Mouse (Mus musculus): ENCODE measurements at regions not wholly inside any gene's neighbourhood (a gene's known extent, or its start where the extent isn't known, plus 50 kb on each side); places are given as distances from the start of the nearest gene placed in this dataset.
"Not testable (repeated sequence)": the region's sequence is repeated elsewhere in the genome, so short reads cannot be mapped to it uniquely, and the experiment has no call there.

DNA sequence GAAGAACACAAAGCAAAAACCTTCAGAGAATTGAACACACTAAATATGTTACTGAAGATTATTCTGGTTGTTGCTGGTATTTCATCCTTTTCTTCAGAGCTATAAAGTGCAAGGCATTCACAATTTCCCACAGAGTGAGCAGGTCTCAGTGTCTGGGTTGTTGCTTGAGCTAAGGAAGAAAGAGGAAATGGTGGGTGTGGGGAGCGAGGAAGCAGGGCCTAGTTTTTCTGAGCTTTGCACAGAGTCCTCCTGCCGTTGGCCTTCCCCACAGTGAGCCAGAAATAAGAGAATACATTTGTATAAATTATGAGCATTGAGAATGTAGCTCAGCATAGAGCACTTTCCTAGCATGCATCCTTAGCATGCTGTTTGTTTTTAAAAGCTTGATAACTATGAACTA is 120.8 kb upstream of the Tbl1xr1 start:
- Histone ChIP-seq H3K9ac (ENCODE audit: control insufficient read depth, low read depth, low read length, poor library complexity, severe bottlenecking) (0 out of 2 replicates have a peak overlapping the region, but pooled peaks have one; percentile 26), H3K36me3 (ENCODE audit: control insufficient read depth in 1 of 2, insufficient read depth in 2 of 2, low read length in 2 of 2) (peaks cover 0 to 42% of the 10 kb centered on the region in 2 experiments; a peak in 2 of 4 replicates), H3K79me2 (ENCODE audit: control insufficient read depth, insufficient read depth, low read length, poor library complexity) (no peaks in the 10 kb centered on the region), H3K4me3 (ENCODE audit: control insufficient read depth in 1 of 2, insufficient read depth in 1 of 2, low read depth in 2 of 2, low read length in 2 of 2) (no peak overlapping the region), H3K27ac (ENCODE audit: control insufficient read depth, low read depth, low read length) (peak overlapping the region; percentile 51), H3K9me3 (replicated peaks; ENCODE audit: insufficient read depth, low read length) (no peaks in the 10 kb centered on the region), H3K27me3 (ENCODE audit: control insufficient read depth in 1 of 2, insufficient read depth in 2 of 2, low read length in 2 of 2) (no peaks in the 10 kb centered on the region), H3K4me1 (ENCODE audit: control insufficient read depth in 1 of 2, insufficient read depth in 2 of 2, low read length in 2 of 2) (peaks cover 15 to 28% of the 10 kb centered on the region in 2 experiments)
- DNase-seq (ENCODE audit: low read depth, low spot score): peak; percentile 71
- no peak for TF ChIP-seq EP300 (IDR thresholded peaks at IDR 0.05; ENCODE audit: low read depth in 1 of 2, low read length in 2 of 2)
- TF ChIP-seq KAT2A (conservative IDR thresholded peaks at IDR 0.05; ENCODE audit: low read depth, low read length): no peak
- no peak for TF ChIP-seq E2F4 (IDR thresholded peaks at IDR 0.05; ENCODE audit: borderline replicate concordance, low read depth, low read length)
- TF ChIP-seq GATA1 (IDR thresholded peaks at IDR 0.05; ENCODE audit: low read depth, low read length): no peak
- TF ChIP-seq CTCF (IDR thresholded peaks at IDR 0.05 in 2 of 3, conservative IDR thresholded peaks at IDR 0.05 in 1 of 3; ENCODE audit: control insufficient read depth in 1 of 3, insufficient read depth in 1 of 3, low read depth in 2 of 3, low read length in 3 of 3, poor library complexity in 1 of 3, severe bottlenecking in 1 of 3): no peak
- TF ChIP-seq MAFK (IDR thresholded peaks at IDR 0.05; ENCODE audit: borderline replicate concordance, low read depth, low read length): no peak
- TF ChIP-seq CHD2 (IDR thresholded peaks at IDR 0.05; ENCODE audit: low read length): no peak
- TF ChIP-seq ZKSCAN1 (IDR thresholded peaks at IDR 0.05; ENCODE audit: low read depth, low read length): no peak
- TF ChIP-seq ZMIZ1 (IDR thresholded peaks at IDR 0.05; ENCODE audit: low read depth, low read length): no peak
- no peak for TF ChIP-seq SIN3A (IDR thresholded peaks at IDR 0.05; ENCODE audit: low read length)
- no peak for TF ChIP-seq UBTF (IDR thresholded peaks at IDR 0.05; ENCODE audit: borderline replicate concordance, insufficient read depth, low read depth, low read length)
- TF ChIP-seq ZC3H11A (IDR thresholded peaks at IDR 0.05; ENCODE audit: low read depth, low read length): no peak
- no peak for TF ChIP-seq HCFC1 (IDR thresholded peaks at IDR 0.05; ENCODE audit: low read depth, low read length)
- no peak for TF ChIP-seq RCOR1 (IDR thresholded peaks at IDR 0.05; ENCODE audit: low read depth, low read length)
- TF ChIP-seq ZNF384 (IDR thresholded peaks at IDR 0.05; ENCODE audit: low read depth, low read length): no peak
- TF ChIP-seq TCF12 (IDR thresholded peaks at IDR 0.05; ENCODE audit: low read depth, low read length): no peak

DNA sequence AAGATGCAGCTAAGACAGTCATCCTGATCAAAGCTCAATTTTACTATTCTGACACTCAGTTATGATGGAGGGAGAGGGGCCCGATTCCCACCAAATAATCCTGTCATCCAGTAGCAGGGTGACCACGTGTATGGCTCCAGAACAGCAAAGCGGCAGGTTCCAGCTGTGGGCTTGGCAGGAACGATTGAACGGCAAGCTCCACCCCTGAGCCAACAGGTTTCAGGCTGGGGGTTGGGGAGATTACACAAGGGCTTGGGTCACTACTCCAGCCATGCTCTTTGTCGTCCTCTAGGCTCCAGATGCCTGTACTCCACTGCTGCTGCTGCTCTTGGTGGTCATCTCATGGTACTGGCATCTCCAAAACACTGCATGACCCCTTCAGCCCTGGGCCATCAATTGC is 119.3 kb upstream of the Tbl1xr1 start:
- H3K27ac ChIP-seq (ENCODE audit: control insufficient read depth, low read depth, low read length); H3K79me2 ChIP-seq (ENCODE audit: control insufficient read depth, insufficient read depth, low read length, poor library complexity); H3K4me3 ChIP-seq (ENCODE audit: control insufficient read depth in 1 of 2, insufficient read depth in 1 of 2, low read depth in 2 of 2, low read length in 2 of 2); DNase-seq (ENCODE audit: low read depth, low spot score); H3K27me3 ChIP-seq (ENCODE audit: control insufficient read depth in 1 of 2, insufficient read depth in 2 of 2, low read length in 2 of 2); H3K9ac ChIP-seq (ENCODE audit: control insufficient read depth, low read depth, low read length, poor library complexity, severe bottlenecking); H3K9me3 ChIP-seq (replicated peaks; ENCODE audit: insufficient read depth, low read length): not testable (repeated sequence)
- H3K36me3 ChIP-seq (ENCODE audit: control insufficient read depth in 1 of 2, insufficient read depth in 2 of 2, low read length in 2 of 2): peaks cover 0 to 30% of the 10 kb centered on the region in 2 experiments; a peak in 2 of 4 replicates
- H3K4me1 ChIP-seq (ENCODE audit: control insufficient read depth in 1 of 2, insufficient read depth in 2 of 2, low read length in 2 of 2): peaks cover 16 to 18% of the 10 kb centered on the region in 2 experiments

Data from MEL (cell line).